Mouse (Mus musculus) cerebellum, adult 8-10 months (tissue): ENCODE results near the gene Nthl1.

ENCODE experiments used
- DNase-seq: peaks from one replicate; pipeline ENCODE4 v3.0.0; 2022

The Nthl1 gene

DNA sequence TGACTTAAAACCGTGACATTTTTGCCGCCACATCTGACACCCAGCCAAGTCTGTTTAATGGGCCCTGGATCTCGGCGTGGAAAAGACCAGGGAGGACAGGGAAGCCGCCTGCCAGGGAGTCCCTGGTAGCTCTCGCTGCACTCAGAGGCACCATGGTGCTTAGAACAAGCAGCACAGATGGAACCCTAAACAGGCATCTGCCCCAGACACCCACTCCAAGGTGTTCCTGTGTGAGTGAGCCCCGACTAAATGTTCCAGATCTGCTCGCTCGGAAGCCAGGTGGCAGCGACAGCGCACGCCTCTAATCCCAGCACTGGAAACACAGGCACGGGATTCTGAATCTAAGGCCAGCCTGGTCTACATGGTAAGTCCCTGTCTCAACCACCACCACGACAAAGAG, 2.4 kb upstream of the Nthl1 start:
- DNase-seq: no peak

GRCm38 (mm10) chr17:24632813-24633449, 451 bp downstream of the Nthl1 start:
- DNase-seq: no peak

GRCm38 (mm10) chr17:24633831-24634230, 1.4 kb downstream of the Nthl1 start:
- DNase-seq: no peak

GRCm38 (mm10) chr17:24635024-24635423, 2.5 kb downstream of the Nthl1 start:
- DNase-seq: no peak

GRCm38 (mm10) chr17:24635694-24636093, 3.2 kb downstream of the Nthl1 start:
- DNase-seq: no peak

GRCm38 (mm10) chr17:24636781-24637481, 4.5 kb downstream of the Nthl1 start:
- no peak for DNase-seq

DNA sequence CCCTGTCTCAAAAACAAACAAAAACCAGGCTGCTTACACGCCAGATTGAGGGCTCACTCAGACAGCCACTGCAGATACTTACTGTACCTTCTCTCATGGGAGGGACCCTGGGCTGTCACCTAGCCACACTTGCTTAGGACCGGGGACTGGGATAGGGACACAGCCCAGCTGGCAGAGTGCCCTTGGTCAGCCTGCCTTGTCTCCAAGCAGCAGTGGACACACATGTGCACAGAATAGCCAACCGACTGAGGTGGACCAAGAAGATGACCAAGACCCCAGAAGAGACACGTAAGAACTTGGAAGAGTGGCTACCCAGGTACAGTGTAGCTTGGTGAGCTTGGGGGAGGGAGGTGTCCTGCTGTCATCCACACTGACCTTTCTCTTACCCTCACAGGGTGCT, 5.7 kb downstream of the Nthl1 start:
- no peak for DNase-seq

- DNase-seq: no peak
Measured at GRCm38 (mm10) chr17:24638840-24639239, 6.4 kb downstream of the Nthl1 start.

- no peak for DNase-seq
Measured at GRCm38 (mm10) chr17:24639571-24639988, 7.1 kb downstream of the Nthl1 start.

- no peak for DNase-seq
Measured at GRCm38 (mm10) chr17:24640119-24640518, 7.6 kb downstream of the Nthl1 start.

DNA sequence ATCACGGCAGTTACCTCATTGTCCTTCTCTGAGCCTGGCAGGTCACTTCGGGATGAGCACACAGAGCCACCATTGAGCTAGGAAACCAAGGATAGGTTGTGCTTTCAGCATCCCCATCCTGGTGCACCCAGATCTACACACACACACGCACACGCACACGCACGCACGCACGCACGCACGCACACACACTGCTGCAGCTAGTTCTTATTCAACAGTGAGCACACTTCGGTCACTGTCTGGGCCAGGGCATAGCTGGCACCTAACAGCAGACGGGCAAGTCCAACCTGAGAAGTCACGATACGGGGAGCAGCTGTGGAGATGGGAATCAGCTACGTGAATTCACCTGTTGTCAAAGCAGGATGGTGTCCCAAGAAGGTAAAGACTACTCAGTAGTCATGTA, 8.1 kb downstream of the Nthl1 start:
- DNase-seq: no peak

DNA sequence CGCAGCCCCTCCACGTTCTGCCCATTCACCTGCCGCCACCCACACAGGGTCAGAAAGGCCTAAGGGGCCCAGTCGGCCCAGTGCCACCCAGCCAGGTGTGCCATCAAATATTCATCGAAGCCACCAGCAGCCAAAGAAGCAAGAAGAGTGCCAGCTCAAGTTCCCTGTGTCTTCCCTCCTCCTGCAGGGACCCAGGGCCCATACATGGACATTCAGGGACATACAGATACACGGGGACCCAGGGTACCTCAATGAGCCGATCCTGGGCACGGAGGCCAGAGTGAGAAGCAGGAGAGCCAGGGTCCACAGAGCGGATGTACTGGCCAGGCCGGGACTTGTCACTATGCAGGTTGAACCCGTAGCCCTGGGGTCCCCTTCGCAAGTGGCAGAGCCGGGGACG, 9.5 kb downstream of the Nthl1 start:
- DNase-seq: no peak

DNA sequence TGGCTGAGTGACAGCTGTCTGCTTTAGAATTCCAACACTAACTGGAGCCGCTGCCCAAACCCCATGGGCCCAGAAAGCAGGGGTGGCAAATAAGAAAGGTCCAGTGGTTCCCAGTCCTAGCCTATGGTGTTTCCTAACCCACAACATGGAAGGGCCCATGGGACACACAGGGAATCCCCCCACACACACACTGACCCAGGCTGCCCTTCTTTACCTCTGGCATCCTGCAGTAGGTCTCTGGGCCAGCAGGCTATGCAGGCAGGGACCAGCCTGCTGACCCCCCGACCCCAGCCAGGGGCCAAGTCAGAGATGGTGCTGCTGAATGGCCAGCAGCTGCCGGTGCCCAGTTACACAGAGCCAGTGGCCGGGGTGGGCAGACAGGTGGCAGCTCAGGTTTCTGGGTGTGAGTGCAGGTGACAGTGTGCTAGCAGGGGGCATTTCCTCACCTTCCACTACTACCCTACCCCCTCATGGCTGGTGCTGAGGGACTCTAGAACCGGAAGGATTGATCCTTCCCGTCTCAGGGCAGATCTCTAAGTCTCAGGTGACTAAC, 10.4 kb downstream of the Nthl1 start:
- DNase-seq: no peak

- no peak for DNase-seq
Measured at GRCm38 (mm10) chr17:24644030-24644715, 11.7 kb downstream of the Nthl1 start.

DNA sequence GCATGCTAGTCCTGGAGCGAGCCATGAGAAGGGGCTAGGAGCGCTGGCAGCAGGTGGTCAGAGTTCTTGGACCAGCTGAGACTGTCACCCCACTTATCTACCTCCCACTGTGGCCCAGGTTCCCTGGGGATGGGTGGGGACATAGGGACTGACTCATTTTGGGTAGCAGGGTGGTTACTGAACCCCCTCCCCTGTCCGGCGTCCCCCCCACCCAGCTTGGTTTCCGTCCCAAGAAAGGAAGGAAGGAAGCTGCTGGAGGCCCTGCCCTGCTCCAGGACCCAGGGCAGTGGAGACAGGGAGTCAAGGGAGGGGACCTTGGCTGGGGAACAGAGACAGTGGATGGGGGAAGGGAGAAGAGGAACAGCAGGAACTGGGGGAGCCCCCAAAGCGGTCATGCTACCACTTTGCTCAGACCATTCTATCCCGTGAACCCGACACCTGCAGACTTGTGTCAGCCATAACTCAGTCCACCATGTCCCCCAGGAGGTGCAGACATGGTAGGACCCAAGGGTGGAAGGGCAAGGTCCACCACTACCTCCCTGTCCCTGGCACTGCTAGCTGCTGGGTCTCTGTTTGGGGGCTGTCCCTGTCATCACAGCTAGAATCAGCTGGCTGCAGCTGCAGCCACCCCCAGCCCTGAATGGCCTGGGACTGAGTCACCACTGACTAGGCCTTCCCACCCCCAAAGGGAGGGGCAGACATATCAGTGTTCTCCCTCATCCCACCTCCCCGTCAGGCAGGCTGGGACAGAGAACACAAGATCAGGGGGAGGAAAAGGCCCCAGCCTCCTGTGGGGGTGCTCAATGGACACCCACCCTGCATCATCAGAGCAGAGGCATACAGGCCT, 12.6 kb downstream of the Nthl1 start:
- DNase-seq: no peak

DNA sequence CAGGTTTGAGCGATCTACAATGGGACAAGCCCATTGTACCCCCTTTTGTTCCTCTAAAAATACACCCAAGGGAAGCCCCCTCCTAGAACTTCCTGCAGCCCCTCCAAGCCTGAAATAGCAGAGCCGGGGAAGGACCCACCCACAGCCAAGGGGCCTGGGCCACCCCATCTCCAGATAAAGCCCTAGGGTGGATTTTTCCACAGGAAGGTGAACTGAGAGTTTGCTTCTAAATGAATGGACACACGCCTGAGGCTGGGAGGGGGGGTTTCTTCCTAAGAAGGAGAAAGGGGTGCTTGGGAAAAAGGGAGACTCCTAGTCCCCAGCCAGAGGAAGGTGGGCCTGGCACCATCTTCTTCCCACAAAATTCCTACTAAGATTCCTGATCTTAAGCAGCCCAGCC, 13.4 kb downstream of the Nthl1 start:
- no peak for DNase-seq

GRCm38 (mm10) chr17:24646381-24646780, 13.9 kb downstream of the Nthl1 start:
- no peak for DNase-seq

DNA sequence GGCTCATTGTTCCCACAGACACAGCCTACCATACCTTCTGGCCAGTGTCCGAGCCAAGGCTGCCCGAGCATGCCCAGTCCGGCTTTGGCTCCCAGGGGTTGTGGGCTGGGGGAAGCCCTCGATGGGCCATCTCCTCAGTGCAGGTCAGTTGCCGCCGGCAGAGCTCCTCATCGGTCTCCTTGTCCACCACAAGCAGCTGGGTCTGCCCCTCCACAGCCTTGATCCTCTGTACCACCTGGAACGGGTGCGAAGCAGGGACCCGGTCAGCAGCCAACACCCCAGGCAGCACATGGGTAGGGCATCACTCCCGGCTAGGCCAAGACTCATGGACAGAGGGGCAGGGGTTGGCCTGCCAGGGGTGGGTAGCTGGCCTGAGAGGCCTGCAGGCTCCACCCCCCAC, 15.0 kb downstream of the Nthl1 start:
- DNase-seq: no peak

DNA sequence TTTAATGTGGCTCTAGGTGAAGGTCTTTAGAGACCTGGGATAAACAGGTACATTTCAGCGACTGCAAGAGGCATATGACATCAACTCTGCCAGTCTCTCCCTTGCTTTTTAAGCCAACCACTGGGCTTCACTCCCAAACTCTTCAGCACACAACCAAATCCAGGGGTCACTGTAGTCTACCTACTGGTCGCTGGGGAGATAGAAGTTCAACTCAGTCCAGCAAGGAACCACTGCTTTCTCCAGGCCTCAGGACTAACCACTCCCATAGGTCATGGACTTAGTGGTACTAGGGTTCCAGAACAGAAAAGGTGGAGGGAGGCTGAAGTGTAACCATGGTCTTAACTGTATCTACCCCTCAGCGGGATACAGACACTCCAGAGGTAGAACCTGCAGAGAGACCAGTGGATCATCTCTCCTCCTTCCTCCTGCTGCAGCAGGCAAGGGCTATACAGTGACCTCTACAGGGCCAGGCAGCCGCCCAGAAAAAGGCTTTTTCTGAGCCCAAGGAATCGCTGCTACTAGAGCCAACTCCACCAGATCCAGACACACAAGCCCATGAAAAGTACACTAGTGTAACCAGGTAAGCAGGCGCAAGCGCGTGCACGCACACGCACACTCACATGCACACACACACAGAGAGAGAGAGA, 16.4 kb downstream of the Nthl1 start:
- DNase-seq: no peak

GRCm38 (mm10) chr17:24649581-24650069, 17.1 kb downstream of the Nthl1 start:
- DNase-seq: peak; percentile 75

DNA sequence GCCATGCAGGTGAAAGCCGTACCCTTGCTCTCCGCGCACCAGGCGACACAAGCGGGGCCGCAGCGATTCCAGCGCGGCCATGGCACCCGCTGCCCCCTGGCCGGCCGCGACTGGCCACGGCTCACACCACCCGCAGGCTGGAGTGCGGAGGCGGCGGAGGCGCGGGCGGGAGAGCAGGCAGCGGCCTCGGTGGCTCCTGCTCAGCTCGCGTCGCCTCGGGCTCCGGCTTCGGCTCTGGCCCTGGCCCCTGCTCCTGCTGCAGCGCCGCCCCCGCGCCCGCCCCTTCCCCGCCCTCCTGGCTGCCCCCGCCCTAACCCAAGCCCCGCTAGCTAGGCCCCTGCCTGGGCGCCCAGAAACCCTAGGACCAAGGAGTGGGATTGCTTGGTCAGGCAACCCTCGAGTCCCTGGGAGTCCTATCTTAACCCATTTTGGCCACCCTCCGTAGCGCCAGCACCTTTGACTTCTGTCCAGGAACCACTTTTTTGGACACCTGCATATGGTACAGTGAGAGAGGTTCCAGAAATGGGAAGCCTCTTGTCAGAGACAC, 17.7 kb downstream of the Nthl1 start, which contains the start of gene Slc9a3r2:
Gene Slc9a3r2 (minus strand): TSS at position 258 of the 547 bp plus-strand sequence.
- peak; percentile 66 for DNase-seq

GRCm38 (mm10) chr17:24650766-24651165, 18.3 kb downstream of the Nthl1 start:
- DNase-seq: no peak
